15 mouse cellular contexts compared by ENCODE assay signal in the genomic region with DNA sequence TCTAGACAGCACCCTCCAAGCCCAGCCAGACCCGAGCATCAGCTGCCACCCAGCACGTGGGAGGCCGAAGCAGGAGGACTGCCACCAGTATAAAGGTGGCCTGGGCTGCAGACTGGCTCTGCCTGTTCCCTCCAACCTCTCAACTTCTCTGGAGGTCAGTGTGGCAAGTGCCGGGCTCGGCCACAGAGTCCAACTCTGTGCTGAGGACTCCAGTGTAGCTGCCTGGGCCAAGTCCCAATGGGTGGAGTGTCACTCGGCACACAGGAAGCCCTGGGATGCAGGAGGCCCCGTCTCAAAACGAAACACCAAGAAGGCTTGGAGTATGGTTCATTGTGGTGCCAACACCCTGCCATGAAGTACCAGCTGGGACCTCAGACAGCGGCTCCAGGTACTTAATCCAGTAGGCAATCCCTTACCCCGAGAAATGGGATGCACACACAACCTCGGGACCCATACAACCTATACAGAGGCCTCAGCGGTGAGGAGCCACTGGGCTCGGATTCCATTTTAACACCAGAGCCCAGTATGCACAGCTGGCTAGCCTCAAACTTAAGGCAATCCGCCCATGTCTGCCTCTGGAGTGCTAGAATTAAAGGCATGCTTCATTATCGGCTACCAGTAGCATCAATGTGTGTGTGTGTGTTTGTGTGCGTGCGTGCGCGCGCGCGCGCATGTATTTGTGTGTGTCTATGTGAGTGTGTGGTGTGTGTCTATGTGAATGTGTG. TPM values are rescaled to one million over a fixed set of nuclear protein-coding genes. Genes with fewer than 3 reads are reported as not detected.
DNase-seq lines count a peak whose midpoint lies in the region; ATAC-seq lines count a peak whose summit lies in the region.
"Had no signal": no experiment of that assay in that cellular context is flagged by ENCODE, and none has a peak within 500 bp of the region (broad histone marks: within the 10 kb centered on the region; RNA-seq: fewer than 3 reads in every experiment).

No protein-coding gene starts in this region.

- no peaks in the 10 kb centered on the region for H3K27me3 ChIP-seq in heart, embryonic 11.5 days (ENCODE audit: control insufficient read depth, insufficient read depth, low read length)
- H3K27me3 ChIP-seq in liver, embryonic 13.5 days: no peaks in the 10 kb centered on the region

- DNase-seq in heart, adult 18-20 months: peak; percentile 39 to 43
- DNase-seq in liver, embryonic 13.5 days: no peak
- DNase-seq in liver: no peak
- DNase-seq in heart, postnatal 10 days: peak; percentile 55 to 63
- DNase-seq: cerebellum, adult 8-10 months; kidney, postnatal 14 days; layer of hippocampus, postnatal 36 days; lung, postnatal 4 days had no signal

- H3K4me3 ChIP-seq in heart, embryonic 11.5 days (ENCODE audit: low read depth, low read length): no peak overlapping the region
- H3K4me3 ChIP-seq in liver, embryonic 13.5 days (replicated peaks): no peak overlapping the region
- H3K4me3 ChIP-seq in brown adipose tissue, adult 24 weeks (ENCODE audit: insufficient read depth, low read depth, low read length): peak overlapping the region; percentile 73

- ATAC-seq in heart, embryonic 11.5 days (replicated peaks; ENCODE audit: insufficient number of reproducible peaks, low FRiP score, low TSS enrichment): no peak
- ATAC-seq in liver, embryonic 13.5 days (ENCODE audit: low read depth): no peak
- ATAC-seq in erythroid progenitor cell, adult 5-6 weeks (replicated peaks; ENCODE audit: low FRiP score, poor library complexity, severe bottlenecking): no peak
- ATAC-seq: CD4-positive, CD25-positive, alpha-beta regulatory T cell, adult 4 months; hindbrain, embryonic 16.5 days had no signal

- no peak overlapping the region for H3K9ac ChIP-seq in heart, embryonic 11.5 days (ENCODE audit: low read depth, low read length)
- peak overlapping the region; percentile 78; the same call in 1 of the 2 replicates for H3K9ac ChIP-seq in liver, embryonic 13.5 days
- H3K9ac ChIP-seq: liver, embryonic 14.5 days had no signal

- H3K4me2 ChIP-seq in heart, embryonic 11.5 days: no peak overlapping the region
- H3K4me2 ChIP-seq in liver, embryonic 13.5 days: no peak overlapping the region

- H3K36me3 ChIP-seq in heart, embryonic 11.5 days (ENCODE audit: control insufficient read depth, insufficient read depth, low read length): no peaks in the 10 kb centered on the region; the same call in 1 of the 2 replicates
- H3K36me3 ChIP-seq in liver, embryonic 13.5 days: peaks cover 3% of the 10 kb centered on the region; the same call in 1 of the 2 replicates

- H3K9me3 ChIP-seq in heart, embryonic 11.5 days (replicated peaks; ENCODE audit: control insufficient read depth, low read length): no peaks in the 10 kb centered on the region
- no peaks in the 10 kb centered on the region for H3K9me3 ChIP-seq in liver, embryonic 13.5 days (replicated peaks)

- H3K27ac ChIP-seq in heart, embryonic 11.5 days (ENCODE audit: low read depth, low read length): no peak overlapping the region
- no peak overlapping the region for H3K27ac ChIP-seq in liver, embryonic 13.5 days
- H3K27ac ChIP-seq in brown adipose tissue, adult 24 weeks (replicated peaks; ENCODE audit: low read depth, low read length): peak overlapping the region; percentile 81
- H3K27ac ChIP-seq: liver, embryonic 14.5 days had no signal

- H3K4me1 ChIP-seq in heart, embryonic 11.5 days (ENCODE audit: control insufficient read depth, insufficient read depth, low read length): peaks cover 16% of the 10 kb centered on the region
- H3K4me1 ChIP-seq in liver, embryonic 13.5 days (replicated peaks): peaks cover 37% of the 10 kb centered on the region
- peaks cover 40% of the 10 kb centered on the region for H3K4me1 ChIP-seq in brown adipose tissue, adult 24 weeks (ENCODE audit: control insufficient read depth, insufficient read depth, insufficient read length, low read length)

- intact Hi-C loops in heart, postnatal 10 days (cut with DNase I): no loop called here

- 91% methylated on average over 23 of the region's 23 CpGs for WGBS in heart, embryonic 11.5 days (ENCODE audit: insufficient replicate concordance)
- 88% methylated on average over 23 of the region's 23 CpGs for WGBS in liver, embryonic 13.5 days (ENCODE audit: insufficient replicate concordance)

RNA-seq across cellular contexts. Expression of a gene that starts 2.4 kb away (rescaled TPM):
- 100 to 1,000 TPM in 1 of 2 experiments, 10 to 100 TPM in 1; 99.5 to 102 TPM for total RNA-seq in heart, adult 18-20 months (2021)
- 130 and 159 TPM in 2 replicates for polyA plus RNA-seq in heart, embryonic 11.5 days (2014; fragmentation: Nextera tagmentation; extraction: Ambion mirVana)
- polyA plus RNA-seq in liver, embryonic 13.5 days (2015; fragmentation: Nextera tagmentation; extraction: Ambion mirVana): 69.1 and 71.6 TPM in 2 replicates
- 130 and 139 TPM in 2 replicates for polyA plus RNA-seq in brown adipose tissue, adult 24 weeks (2012; ENCODE audit: insufficient read depth, insufficient read length, missing spikeins)
- total RNA-seq in heart, postnatal 10 days (2021): 100 to 1,000 TPM; 103 to 106 TPM
- 13.0 and 22.2 TPM in 2 replicates for total RNA-seq in erythroid progenitor cell, adult 5-6 weeks (2015; ENCODE audit: low replicate concordance)
- 13.8 and 16.6 TPM in 2 replicates for total RNA-seq in erythroid progenitor cell, adult 5-6 weeks (2017; ENCODE audit: low replicate concordance)

RNA-seq across cellular contexts. Expression of a gene that starts 12.3 kb away (rescaled TPM):
- total RNA-seq in heart, adult 18-20 months (2021): 10 to 100 TPM; 12.8 to 14.8 TPM
- polyA plus RNA-seq in heart, embryonic 11.5 days (2014; fragmentation: Nextera tagmentation; extraction: Ambion mirVana): 30.9 and 31.1 TPM in 2 replicates
- polyA plus RNA-seq in liver, embryonic 13.5 days (2015; fragmentation: Nextera tagmentation; extraction: Ambion mirVana): 35.1 and 38.2 TPM in 2 replicates
- 7.0 and 11.3 TPM in 2 replicates for polyA plus RNA-seq in brown adipose tissue, adult 24 weeks (2012; ENCODE audit: insufficient read depth, insufficient read length, missing spikeins)
- total RNA-seq in heart, postnatal 10 days (2021): 10 to 100 TPM; 11.5 to 14.9 TPM
- 2.9 and 4.3 TPM in 2 replicates for total RNA-seq in erythroid progenitor cell, adult 5-6 weeks (2015; ENCODE audit: low replicate concordance)
- total RNA-seq in erythroid progenitor cell, adult 5-6 weeks (2017; ENCODE audit: low replicate concordance): 3.2 and 22.8 TPM in 2 replicates

RNA-seq across cellular contexts. Expression of a gene that starts 20.3 kb away (rescaled TPM):
- 10 to 100 TPM; 12.8 to 14.2 TPM for total RNA-seq in heart, adult 18-20 months (2021)
- polyA plus RNA-seq in heart, embryonic 11.5 days (2014; fragmentation: Nextera tagmentation; extraction: Ambion mirVana): 3.9 and 4.1 TPM in 2 replicates
- 5.7 and 5.8 TPM in 2 replicates for polyA plus RNA-seq in liver, embryonic 13.5 days (2015; fragmentation: Nextera tagmentation; extraction: Ambion mirVana)
- polyA plus RNA-seq in brown adipose tissue, adult 24 weeks (2012; ENCODE audit: insufficient read depth, insufficient read length, missing spikeins): 7.0 and 12.1 TPM in 2 replicates
- 10 to 100 TPM; 11.5 to 13.0 TPM for total RNA-seq in heart, postnatal 10 days (2021)
- 4.3 and 7.1 TPM in 2 replicates for total RNA-seq in erythroid progenitor cell, adult 5-6 weeks (2015; ENCODE audit: low replicate concordance)
- total RNA-seq in erythroid progenitor cell, adult 5-6 weeks (2017; ENCODE audit: low replicate concordance): 1.2 and 4.2 TPM in 2 replicates

RNA-seq across cellular contexts. Expression of a gene that starts 32.1 kb away (rescaled TPM):
- not detected for total RNA-seq in heart, adult 18-20 months (2021)
- 0.13 TPM in 1 of 2 replicates, not detected in the other for polyA plus RNA-seq in heart, embryonic 11.5 days (2014; fragmentation: Nextera tagmentation; extraction: Ambion mirVana)
- polyA plus RNA-seq in liver, embryonic 13.5 days (2015; fragmentation: Nextera tagmentation; extraction: Ambion mirVana): 0.06 TPM in 1 of 2 replicates, not detected in the other
- not detected in 2 replicates for polyA plus RNA-seq in brown adipose tissue, adult 24 weeks (2012; ENCODE audit: insufficient read depth, insufficient read length, missing spikeins)
- total RNA-seq in heart, postnatal 10 days (2021): not detected
- total RNA-seq in erythroid progenitor cell, adult 5-6 weeks (2015; ENCODE audit: low replicate concordance): not detected in 2 replicates
- total RNA-seq in erythroid progenitor cell, adult 5-6 weeks (2017; ENCODE audit: low replicate concordance): not detected in 2 replicates
- total RNA-seq: granulocyte monocyte progenitor cell, adult 5-6 weeks had no signal
- polyA plus RNA-seq: CD4-positive, CD25-positive, alpha-beta regulatory T cell, adult 4 months; liver, embryonic 14.5 days had no signal

RNA-seq across cellular contexts. Expression of a gene that starts 41.1 kb away (rescaled TPM):
- under 1 TPM; 0.31 to 0.74 TPM for total RNA-seq in heart, adult 18-20 months (2021)
- 0.37 and 1.0 TPM in 2 replicates for polyA plus RNA-seq in heart, embryonic 11.5 days (2014; fragmentation: Nextera tagmentation; extraction: Ambion mirVana)
- 22.3 and 22.5 TPM in 2 replicates for polyA plus RNA-seq in liver, embryonic 13.5 days (2015; fragmentation: Nextera tagmentation; extraction: Ambion mirVana)
- not detected in 2 replicates for polyA plus RNA-seq in brown adipose tissue, adult 24 weeks (2012; ENCODE audit: insufficient read depth, insufficient read length, missing spikeins)
- total RNA-seq in heart, postnatal 10 days (2021): 1 to 10 TPM; 1.2 to 2.4 TPM
- total RNA-seq in erythroid progenitor cell, adult 5-6 weeks (2015; ENCODE audit: low replicate concordance): not detected in 2 replicates
- not detected in 2 replicates for total RNA-seq in erythroid progenitor cell, adult 5-6 weeks (2017; ENCODE audit: low replicate concordance)
- polyA plus RNA-seq: CD4-positive, CD25-positive, alpha-beta regulatory T cell, adult 4 months had no signal

Comparison
In these comparisons a context has a peak if more than half of its experiments do, and no peak if none do; other contexts are left out.
1. DNase-seq: peak in heart, adult 18-20 months (2 of 2) and heart, postnatal 10 days (2 of 2); none in liver, embryonic 13.5 days (single experiment) and liver (single experiment).
2. RNA of a gene that starts 2.4 kb away (total RNA-seq): 103 to 106 TPM in heart, postnatal 10 days and 99.5 to 102 TPM in heart, adult 18-20 months; 13.0 to 22.2 TPM in erythroid progenitor cell, adult 5-6 weeks; every median in the first group is over 4 times any median in the second.